Mouse (Mus musculus) megakaryocyte, embryonic 14.5 days (primary cell): ENCODE results near the gene Fam160b1. TPM values are rescaled to one million over a fixed set of nuclear protein-coding genes. Genes with fewer than 3 reads are reported as not detected.

Experiments used
- H3K27me3 ChIP-seq: replicated peaks from 2 replicates; pipeline ENCODE3; 2012; ENCODE audit warnings: inconsistent platforms
- H3K36me3 ChIP-seq: replicated peaks from 2 replicates; pipeline ENCODE3; 2012; ENCODE audit warnings: low read length, inconsistent platforms, mixed read lengths
- H3K4me1 ChIP-seq: 2 replicates; pipeline ENCODE4 v1.6.1; 2012; ENCODE audit warnings: inconsistent platforms
- H3K4me3 ChIP-seq: replicated peaks from 2 replicates; pipeline ENCODE3; 2012; ENCODE audit warnings: moderate library complexity, mild to moderate bottlenecking, inconsistent platforms
- H3K9me3 ChIP-seq: 2 replicates; pipeline ENCODE4 v1.6.1; 2012; ENCODE audit warnings: inconsistent platforms
- FLI1 ChIP-seq: IDR thresholded peaks from 2 replicates; pipeline ENCODE4 v1.6.1; 2012; ENCODE audit warnings: low read length, inconsistent platforms, mixed read lengths
- GATA1 ChIP-seq: IDR thresholded peaks from 3 replicates; pipeline ENCODE4 v1.6.1; 2012; ENCODE audit warnings: mixed read lengths, low read length, inconsistent platforms, borderline replicate concordance
- polyA plus RNA-seq: library from polyadenylated mRNA; stranded (reverse); fragments of >175 nt; gene quantifications from 2 replicates; pipeline ENCODE4 v1.2.3, GENCODE M21; 2012; ENCODE audit warnings: low replicate concordance; ENCODE audit not compliant: insufficient read depth

Gene Fam160b1
- polyA plus RNA-seq, 1 experiment, result 2.9 TPM

GRCm38 (mm10) chr19:57434024-57434423, 73.5 kb downstream of the Fam160b1 start:
- H3K4me1 ChIP-seq, result peaks cover 2% of the 10 kb centered on the region; the same call in 1 of the 2 replicates
- peaks cover 22% of the 10 kb centered on the region for H3K27me3 ChIP-seq
- TF ChIP-seq FLI1, result no peak
- H3K9me3 ChIP-seq, result no peaks in the 10 kb centered on the region
- no peak overlapping the region for H3K4me3 ChIP-seq
- no peaks in the 10 kb centered on the region for H3K36me3 ChIP-seq

GRCm38 (mm10) chr19:57436586-57437021, 76.1 kb downstream of the Fam160b1 start:
- Histone ChIP-seq H3K36me3 (no peaks in the 10 kb centered on the region), H3K9me3 (no peaks in the 10 kb centered on the region), H3K27me3 (peaks cover 18% of the 10 kb centered on the region), H3K4me3 (no peak overlapping the region), H3K4me1 (peaks cover 7% of the 10 kb centered on the region; the same call in 1 of the 2 replicates)
- TF ChIP-seq GATA1, result no peak
- no peak for TF ChIP-seq FLI1

- Histone ChIP-seq H3K4me1 (peaks cover 7% of the 10 kb centered on the region; the same call in 1 of the 2 replicates), H3K9me3 (no peaks in the 10 kb centered on the region), H3K27me3 (peaks cover 17% of the 10 kb centered on the region), H3K4me3 (no peak overlapping the region), H3K36me3 (no peaks in the 10 kb centered on the region)
- no peak for TF ChIP-seq FLI1
- no peak for TF ChIP-seq GATA1
Measured at GRCm38 (mm10) chr19:57437042-57437441, 76.6 kb downstream of the Fam160b1 start.

Other genes starting within 250 kb of the Fam160b1 start
- 0.17 TPM in 1 of 2 replicates, not detected in the other for gene Ablim1, start 45.8 kb upstream of the Fam160b1 start, polyA plus RNA-seq
- gene Trub1, start 92.2 kb downstream of the Fam160b1 start, polyA plus RNA-seq, result 2.2 and 16.0 TPM in 2 replicates